Mouse (Mus musculus): ENCODE measurements around the gene Ksr2.

Gene Ksr2

GRCm38 (mm10) chr5:117486092-117486491 lies 72.3 kb downstream of the Ksr2 start:
- DNase-seq = no peak

- no peak for DNase-seq
Measured at GRCm38 (mm10) chr5:117488155-117488554, 74.4 kb downstream of the Ksr2 start.

DNA sequence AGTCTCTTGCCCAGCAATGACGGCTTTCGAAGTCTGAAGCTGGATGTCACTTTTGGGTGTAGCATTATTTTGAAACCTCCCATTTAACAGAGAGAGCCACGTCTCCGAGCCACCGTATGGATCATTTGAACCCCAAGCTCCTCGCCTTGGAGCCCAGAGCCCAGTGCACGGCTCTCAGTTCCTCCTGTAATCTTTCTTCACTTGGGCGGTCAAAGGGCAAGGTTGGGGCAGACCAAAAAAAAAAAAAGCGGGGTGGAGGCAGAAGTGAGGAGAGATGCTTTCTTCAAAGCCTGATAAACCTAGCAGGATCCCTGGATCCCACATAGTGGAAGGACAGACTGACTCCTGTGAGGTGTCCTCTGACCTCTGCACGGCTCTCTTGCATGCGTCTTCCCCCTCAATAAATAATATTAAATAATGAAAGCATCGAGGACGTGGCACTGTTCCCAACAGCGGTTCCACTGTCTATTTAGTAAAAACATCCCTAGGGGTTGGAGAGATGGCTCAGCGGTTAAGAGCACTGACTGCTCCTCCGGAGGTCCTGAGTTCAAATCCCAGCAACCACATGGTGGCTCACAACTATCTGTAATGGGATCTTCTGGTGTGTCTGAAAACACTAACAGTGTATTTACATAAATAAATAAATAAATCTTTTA lies 75.0 kb downstream of the Ksr2 start:
- no peak for DNase-seq

- peak; percentile 16 for DNase-seq
Measured at GRCm38 (mm10) chr5:117492933-117493863, 79.4 kb downstream of the Ksr2 start.

- peak; percentile 67 for DNase-seq
Measured at GRCm38 (mm10) chr5:117493947-117494346, 80.1 kb downstream of the Ksr2 start.

DNA sequence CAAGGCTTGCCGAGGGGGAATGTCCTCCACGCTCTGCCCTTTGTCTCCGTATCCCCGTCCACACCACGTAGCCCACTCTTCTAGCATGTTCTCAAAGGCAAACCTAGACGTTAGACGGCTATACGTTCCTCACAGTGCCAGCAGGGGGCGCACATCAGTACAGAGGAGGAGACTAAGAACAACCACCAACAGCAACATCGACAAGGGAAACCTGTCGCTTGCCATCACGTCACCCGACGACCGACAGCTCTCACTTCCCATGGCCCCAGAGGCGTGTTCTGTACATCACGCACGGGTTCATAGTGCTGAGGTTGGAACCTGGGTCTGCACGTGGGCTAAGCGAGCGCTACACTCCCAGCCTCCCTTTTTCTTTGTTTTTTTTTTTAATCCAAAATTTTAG lies 83.3 kb downstream of the Ksr2 start:
- DNase-seq = peak; percentile 30

DNA sequence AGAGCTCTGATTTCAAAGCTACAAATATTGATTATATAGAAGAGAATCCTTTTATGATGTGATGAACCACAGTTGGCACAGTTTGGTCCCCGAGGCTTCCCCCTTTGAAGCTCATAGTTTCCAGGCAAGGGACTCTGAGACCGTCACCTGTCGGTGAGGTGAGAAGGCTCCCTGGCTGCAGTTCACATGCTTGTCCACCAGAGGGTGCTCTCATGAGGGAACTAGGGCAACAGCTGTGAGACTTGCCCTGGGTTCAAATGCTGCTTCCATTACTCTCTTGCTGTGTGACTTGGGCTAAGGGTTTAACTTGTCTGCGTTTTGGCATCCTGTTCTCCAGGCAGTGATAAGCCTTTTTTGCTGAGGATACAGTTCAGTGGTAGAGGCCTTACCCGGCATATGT lies 88.8 kb downstream of the Ksr2 start:
- no peak for DNase-seq

GRCm38 (mm10) chr5:117504431-117504830 lies 90.6 kb downstream of the Ksr2 start:
- no peak for DNase-seq

DNA sequence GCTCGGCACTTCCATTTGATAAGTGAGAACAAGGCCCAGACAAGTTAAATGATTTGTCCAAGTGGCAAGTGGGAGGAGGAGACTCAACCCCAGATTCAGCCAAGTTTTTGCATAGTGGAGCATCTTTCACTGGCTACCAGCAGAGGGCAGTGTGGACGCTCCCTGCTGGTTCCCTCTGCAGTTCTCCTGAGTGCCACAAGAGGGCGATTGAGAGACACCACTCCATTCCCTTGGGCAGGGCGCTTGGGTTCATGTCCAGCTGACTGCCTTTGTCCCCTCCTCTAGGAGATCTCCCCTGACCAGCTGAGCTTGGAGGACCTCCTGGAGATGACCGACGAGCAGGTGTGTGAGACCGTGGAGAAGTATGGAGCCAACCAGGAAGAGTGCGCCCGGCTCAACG lies 91.4 kb downstream of the Ksr2 start:
- peak; percentile 72 for DNase-seq

DNA sequence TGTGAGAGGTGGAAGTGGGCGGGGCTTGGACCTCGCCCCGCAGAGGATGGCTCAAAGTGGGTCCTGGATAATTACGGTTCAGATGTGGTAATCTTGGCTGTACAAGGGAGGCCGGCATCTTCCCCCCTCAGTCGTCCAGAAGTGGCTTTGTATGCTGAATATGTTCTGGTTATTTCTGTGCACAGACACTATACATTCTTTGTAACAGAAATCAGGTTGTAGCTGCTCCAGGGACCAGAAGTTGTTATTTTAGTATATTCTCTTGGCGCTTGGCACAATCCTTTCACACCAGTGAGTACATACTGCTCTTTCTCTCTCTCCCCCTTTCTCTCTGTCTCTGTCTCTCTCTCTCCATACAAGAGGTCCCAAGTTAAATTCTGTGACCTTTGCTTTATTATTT lies 92.0 kb downstream of the Ksr2 start:
- no peak for DNase-seq

GRCm38 (mm10) chr5:117506406-117506805 lies 92.6 kb downstream of the Ksr2 start:
- peak; percentile 61 for DNase-seq

DNA sequence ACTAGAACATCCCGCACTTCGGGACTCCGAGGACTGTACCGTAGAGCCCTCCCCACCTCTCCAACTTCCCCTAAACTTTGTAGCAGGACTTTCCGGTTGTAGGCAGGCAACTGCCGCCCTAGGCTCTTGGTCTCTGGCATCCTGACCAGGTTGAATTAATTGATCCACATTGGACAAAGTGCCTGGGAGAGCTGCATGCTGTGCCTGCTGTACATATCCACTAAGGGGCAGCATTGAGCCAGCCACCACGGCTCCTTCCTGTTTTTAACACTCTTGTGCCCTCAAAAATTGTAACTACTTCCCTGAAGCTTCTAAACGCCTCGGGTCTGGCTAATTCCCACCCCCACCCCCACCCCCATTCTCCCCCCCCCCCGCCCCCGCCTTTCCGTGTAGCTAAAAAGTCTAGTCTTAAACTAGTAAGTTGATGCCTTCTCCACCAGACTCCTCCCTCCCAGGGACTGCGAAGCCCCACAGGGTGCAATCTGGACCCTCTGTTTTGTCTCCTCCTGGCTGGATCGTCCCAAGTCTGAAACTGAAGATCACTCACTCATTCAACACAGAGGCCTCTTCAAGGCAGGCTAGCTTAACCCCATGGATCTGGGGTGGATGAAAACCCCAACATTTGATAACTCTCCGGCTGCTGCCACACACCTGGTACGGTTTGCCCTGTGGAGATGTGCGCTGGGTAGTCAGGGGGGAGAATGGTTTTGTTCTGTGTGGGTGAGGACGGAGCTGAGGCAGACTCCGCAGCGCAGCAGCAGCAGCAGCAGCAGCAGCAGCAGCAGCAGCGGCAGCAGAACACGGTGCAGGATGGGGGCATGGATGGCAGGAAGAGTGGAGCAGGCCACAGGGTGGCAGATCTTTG lies 95.9 kb downstream of the Ksr2 start:
- DNase-seq = peak; percentile 53

- no peak for DNase-seq
Measured at GRCm38 (mm10) chr5:117510864-117511263, 97.1 kb downstream of the Ksr2 start.

DNA sequence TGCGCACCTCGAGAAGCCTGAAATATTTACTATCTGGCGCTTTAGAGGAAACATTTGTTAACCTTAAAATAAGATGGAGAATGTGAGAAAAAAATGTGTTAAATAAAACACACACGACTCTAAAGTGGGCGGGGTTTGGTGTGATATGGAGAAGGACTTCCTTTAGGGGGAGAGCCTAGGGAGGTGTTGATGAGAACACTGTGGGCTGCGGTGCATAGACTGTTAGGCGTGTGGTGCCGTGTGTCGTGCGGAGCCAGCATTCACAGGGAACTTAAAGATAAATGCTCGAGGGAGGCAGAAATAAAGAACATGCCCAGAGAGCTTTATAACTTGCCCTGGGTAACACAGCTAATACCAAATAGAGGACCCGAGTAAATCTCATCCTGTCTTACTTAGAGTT lies 101.6 kb downstream of the Ksr2 start:
- DNase-seq = no peak

DNA sequence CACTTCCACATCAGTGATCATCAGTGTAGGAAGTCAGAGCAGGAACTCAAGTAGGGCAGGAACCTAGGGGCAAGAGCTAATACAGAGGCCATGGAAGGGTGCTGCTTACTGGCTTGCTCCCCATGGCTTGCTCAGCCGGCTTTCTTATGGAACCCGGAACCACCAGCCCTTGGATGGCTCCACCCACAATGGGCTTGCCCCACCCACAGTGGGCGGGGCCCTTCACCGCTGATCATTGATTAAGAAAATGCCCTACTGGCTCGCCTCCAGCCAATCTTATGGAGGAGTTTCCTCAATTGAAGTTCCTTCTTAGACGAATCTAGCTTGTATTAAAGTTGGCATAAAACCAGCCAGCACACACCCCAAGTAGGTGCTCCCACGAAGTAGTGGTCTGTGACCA lies 102.1 kb downstream of the Ksr2 start:
- no peak for DNase-seq

GRCm38 (mm10) chr5:117516597-117516996 lies 102.8 kb downstream of the Ksr2 start:
- DNase-seq = peak; percentile 66

DNA sequence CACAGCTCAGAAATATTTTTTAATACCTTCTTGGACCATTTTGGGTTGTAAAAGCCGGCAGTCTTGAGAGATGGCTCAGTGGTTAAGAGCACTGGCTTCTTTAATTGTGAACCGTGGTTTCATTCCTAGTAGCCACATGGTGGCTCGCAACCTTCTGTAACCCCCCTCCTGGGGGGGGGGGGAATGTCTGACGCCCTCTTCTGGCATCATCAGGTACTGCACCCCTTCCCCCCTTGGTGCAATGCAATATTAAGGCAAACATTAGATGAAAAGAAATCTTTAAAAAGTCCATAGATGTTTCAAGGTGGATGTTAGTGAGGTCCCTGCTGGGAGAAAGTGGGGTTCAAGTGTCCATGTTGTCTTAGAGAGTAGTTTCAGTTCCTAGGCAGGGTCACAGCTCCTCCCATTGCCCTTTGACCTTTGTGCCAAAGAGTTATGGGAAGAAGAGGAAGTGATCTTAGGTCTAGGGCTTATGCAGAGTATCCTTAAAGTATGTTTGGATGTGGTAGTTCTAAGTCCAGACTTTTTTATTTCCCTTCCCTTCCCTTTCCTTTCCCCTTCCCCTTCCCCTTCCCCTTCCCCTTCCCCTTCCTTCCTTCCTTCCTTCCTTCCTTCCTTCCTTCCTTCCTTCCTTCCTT lies 106.2 kb downstream of the Ksr2 start:
- no peak for DNase-seq

DNA sequence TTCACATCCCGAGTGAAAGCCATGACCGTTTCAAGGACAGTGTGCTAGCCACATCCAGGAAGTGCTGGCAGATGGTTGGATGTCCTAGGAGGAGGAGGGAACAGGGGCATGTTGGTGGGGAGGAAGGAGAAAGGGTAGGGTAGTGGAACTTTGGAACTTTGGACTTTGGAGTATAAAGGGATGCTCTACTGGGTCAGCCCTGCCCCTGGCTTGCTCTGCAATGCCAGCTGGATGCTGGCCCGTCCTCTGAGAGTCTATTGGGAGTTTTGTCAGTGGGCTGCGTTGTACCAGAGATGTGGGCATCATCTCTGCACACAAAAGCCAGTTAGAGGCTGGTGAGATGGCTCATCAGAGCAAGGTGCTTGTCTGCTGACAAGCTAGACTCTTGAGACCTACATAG lies 107.4 kb downstream of the Ksr2 start:
- no peak for DNase-seq

- no peak for DNase-seq
Measured at GRCm38 (mm10) chr5:117521701-117522100, 107.9 kb downstream of the Ksr2 start.

GRCm38 (mm10) chr5:117522471-117522870 lies 108.7 kb downstream of the Ksr2 start:
- DNase-seq = no peak

DNA sequence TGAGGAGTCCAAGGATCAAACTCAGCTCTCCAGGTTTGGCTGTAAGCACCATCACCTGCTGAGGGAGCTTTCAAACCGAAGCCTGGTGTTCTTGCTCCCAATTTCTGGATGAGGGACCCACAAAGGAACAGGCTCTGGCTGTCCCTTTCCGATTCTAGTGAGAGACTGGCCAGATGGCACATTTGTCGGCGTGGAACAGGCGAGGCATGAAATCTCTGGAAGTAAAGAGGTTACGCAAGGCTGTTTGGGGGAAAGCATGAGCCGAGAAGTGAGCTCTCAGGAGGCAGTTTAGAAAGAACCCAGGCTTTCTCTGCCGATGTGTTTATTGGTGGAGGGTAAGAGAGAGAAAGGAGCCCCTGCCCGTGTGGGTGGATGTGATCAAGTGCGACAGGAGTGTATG lies 109.2 kb downstream of the Ksr2 start:
- no peak for DNase-seq

DNA sequence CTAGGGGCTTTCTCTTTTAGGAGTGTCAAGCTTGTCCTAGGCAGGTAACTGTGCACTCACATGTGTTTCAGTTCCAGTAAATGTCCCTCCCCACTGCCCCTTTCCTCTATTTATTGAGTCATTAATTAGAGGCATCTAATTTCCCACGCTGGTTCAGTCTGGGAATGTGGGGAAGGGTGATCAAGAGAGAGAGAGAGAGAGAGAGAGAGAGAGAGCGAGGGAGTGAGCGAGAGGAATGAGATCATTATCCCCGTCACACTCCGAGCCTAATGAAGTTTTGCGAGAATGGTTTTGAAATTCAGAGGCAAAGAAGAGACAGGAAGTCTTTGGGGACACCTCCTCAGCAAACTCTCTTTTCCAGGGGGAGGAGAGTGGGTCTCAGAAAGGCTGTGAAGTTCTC lies 117.2 kb downstream of the Ksr2 start:
- no peak for DNase-seq

GRCm38 (mm10) chr5:117539221-117539620 lies 125.4 kb downstream of the Ksr2 start:
- no peak for DNase-seq

Data from lung, postnatal 10 days (tissue).